Mouse (Mus musculus) heart, embryonic 16.5 days (tissue): ENCODE measurements at regions not wholly inside any gene's neighbourhood (a gene's known extent, or its start where the extent isn't known, plus 50 kb on each side); places are given as distances from the start of the nearest gene placed in this dataset.

Experiments
- ATAC-seq: fragments of 200-750 bp; cut with Nextera tagmentation; replicated peaks from 2 replicates; pipeline ENCODE4 v1.8.0; 2017; ENCODE audit warnings: moderate number of reproducible peaks; ENCODE audit not compliant: insufficient read depth, low FRiP score; ENCODE audit errors: extremely low read depth
- H3K27ac ChIP-seq: fragments of 300-500 bp; sonication (generic); 2 replicates; pipeline ENCODE4 v1.5.1; 2014; ENCODE audit warnings: mild to moderate bottlenecking, low read length, control low read depth, moderate library complexity
- H3K27me3 ChIP-seq: fragments of 300-500 bp; sonication (generic); 2 replicates; pipeline ENCODE4 v1.6.1; 2014; ENCODE audit warnings: low read length, mixed read lengths; ENCODE audit not compliant: control insufficient read depth, insufficient read depth
- H3K36me3 ChIP-seq: fragments of 300-500 bp; sonication (generic); 2 replicates; pipeline ENCODE4 v1.6.1; 2014; ENCODE audit not compliant: control insufficient read depth, insufficient read depth
- H3K4me1 ChIP-seq: fragments of 300-500 bp; sonication (generic); 2 replicates; pipeline ENCODE4 v1.6.1; 2014; ENCODE audit warnings: low read length, mixed read lengths; ENCODE audit not compliant: control insufficient read depth, insufficient read depth
- H3K4me2 ChIP-seq: fragments of 300-500 bp; sonication (generic); 2 replicates; pipeline ENCODE4 v1.6.1; 2014; ENCODE audit warnings: low read depth, mild to moderate bottlenecking, control low read depth, low read length
- H3K4me3 ChIP-seq: fragments of 300-500 bp; sonication (generic); 2 replicates; pipeline ENCODE4 v1.5.1; 2014; ENCODE audit warnings: mild to moderate bottlenecking, control low read depth, low read length
- H3K9ac ChIP-seq: fragments of 300-500 bp; sonication (generic); 2 replicates; pipeline ENCODE4 v1.6.1; 2014; ENCODE audit warnings: low read length, control low read depth
- H3K9me3 ChIP-seq: fragments of 300-500 bp; sonication (generic); replicated peaks from 2 replicates; pipeline ENCODE4 v1.6.1; 2016; ENCODE audit warnings: low read length; ENCODE audit not compliant: control insufficient read depth
- WGBS: fragments of 180-500 bp; shearing (Covaris S2); extraction: QIAGEN DNeasy Blood & Tissue Kit; methylation state at CpG from one replicate; pipeline ENCODE4 v1.1.7; 2014; 5-methylcytosine and 5-hydroxymethylcytosine counted together

DNA sequence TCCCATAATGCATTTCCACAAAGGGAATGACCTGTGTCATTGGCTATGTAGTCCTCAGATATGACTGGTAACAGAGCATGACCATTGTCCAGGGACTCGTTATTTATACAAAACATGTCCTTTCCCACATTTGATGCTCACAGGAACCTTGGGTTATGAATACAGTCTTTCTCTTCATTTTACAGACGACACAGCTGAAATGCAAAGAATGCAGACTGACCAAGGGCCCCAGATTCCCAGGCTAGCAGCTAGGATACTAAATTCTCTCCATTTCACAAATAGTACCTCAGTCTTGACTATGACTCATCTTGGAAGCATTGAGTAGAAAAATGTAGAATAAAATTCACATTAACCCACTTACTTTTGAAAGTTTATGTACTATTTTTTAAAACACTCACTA, 182.7 kb upstream of the Sox4 start:
- H3K4me3 ChIP-seq: no peak overlapping the region
- H3K9ac ChIP-seq: no peak overlapping the region
- H3K36me3 ChIP-seq: no peaks in the 10 kb centered on the region
- no peak overlapping the region for H3K27ac ChIP-seq
- H3K27me3 ChIP-seq: no peaks in the 10 kb centered on the region
- H3K4me1 ChIP-seq: no peaks in the 10 kb centered on the region
- no peak for ATAC-seq
- peaks cover 3% of the 10 kb centered on the region for H3K9me3 ChIP-seq
- 73% methylated on average over 2 of the region's 2 CpGs for WGBS
- no peak overlapping the region for H3K4me2 ChIP-seq

DNA sequence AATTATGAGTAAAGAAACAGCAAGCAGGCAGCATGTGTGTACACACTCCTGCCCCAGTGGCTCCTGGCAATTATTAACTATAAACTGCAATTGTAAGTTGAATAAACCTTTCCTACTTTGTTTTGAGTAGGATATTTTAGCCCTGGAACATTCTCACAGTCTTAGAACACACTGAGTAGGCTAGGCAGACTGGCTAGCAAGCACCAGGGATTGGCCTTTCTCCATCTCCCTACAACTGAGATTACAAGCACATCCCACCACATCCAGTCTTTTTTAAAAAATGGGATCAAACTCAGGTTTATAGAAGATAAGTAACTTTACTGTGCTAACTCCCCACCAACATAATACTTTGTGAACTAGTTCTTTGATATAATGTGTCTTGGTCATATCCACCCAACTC, 174.0 kb upstream of the Sox4 start:
- Histone ChIP-seq H3K9ac (no peak overlapping the region), H3K4me2 (no peak overlapping the region), H3K4me3 (no peak overlapping the region), H3K27me3 (no peaks in the 10 kb centered on the region), H3K36me3 (no peaks in the 10 kb centered on the region), H3K4me1 (0 out of 2 replicates have a peak, but pooled peaks cover 2% of the 10 kb centered on the region), H3K9me3 (no peaks in the 10 kb centered on the region), H3K27ac (no peak overlapping the region)
- no peak for ATAC-seq

GRCm38 (mm10) chr13:29123477-29123876, 170.0 kb upstream of the Sox4 start:
- Histone ChIP-seq H3K4me3 (no peak overlapping the region), H3K27me3 (no peaks in the 10 kb centered on the region), H3K9ac (no peak overlapping the region), H3K9me3 (no peaks in the 10 kb centered on the region), H3K27ac (no peak overlapping the region), H3K36me3 (no peaks in the 10 kb centered on the region), H3K4me1 (0 out of 2 replicates have a peak, but pooled peaks cover 2% of the 10 kb centered on the region), H3K4me2 (no peak overlapping the region)
- ATAC-seq: no peak
- WGBS: 63% methylated on average over 7 of the region's 7 CpGs

DNA sequence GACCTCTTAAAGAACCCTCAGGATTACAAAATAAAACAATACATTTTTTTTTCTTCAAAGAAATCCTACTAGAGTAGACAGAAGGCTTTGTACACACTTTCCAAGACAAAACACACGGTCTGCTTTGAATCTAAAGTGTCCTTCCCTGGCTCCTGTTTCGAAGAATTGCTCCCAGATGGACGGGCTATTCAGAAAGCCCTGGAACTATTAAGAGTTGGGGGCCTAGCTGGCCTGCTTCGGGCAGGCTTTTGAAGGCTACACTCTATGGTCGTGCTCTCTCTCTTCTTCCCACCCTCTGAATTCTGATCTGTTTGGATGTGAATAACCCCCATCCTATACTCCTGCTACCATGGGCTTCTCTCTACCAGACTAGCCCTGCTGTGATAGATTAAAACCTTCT, 167.6 kb upstream of the Sox4 start:
- Histone ChIP-seq H3K9ac (no peak overlapping the region), H3K4me3 (no peak overlapping the region), H3K27ac (no peak overlapping the region), H3K9me3 (no peaks in the 10 kb centered on the region), H3K4me1 (0 out of 2 replicates have a peak, but pooled peaks cover 2% of the 10 kb centered on the region), H3K27me3 (no peaks in the 10 kb centered on the region), H3K36me3 (no peaks in the 10 kb centered on the region), H3K4me2 (no peak overlapping the region)
- WGBS: 90% methylated on average over 5 of the region's 5 CpGs
- ATAC-seq: no peak

GRCm38 (mm10) chr13:29119357-29119756, 165.8 kb upstream of the Sox4 start:
- Histone ChIP-seq H3K4me2 (no peak overlapping the region), H3K4me3 (no peak overlapping the region), H3K36me3 (no peaks in the 10 kb centered on the region), H3K4me1 (0 out of 2 replicates have a peak, but pooled peaks cover 1% of the 10 kb centered on the region), H3K27me3 (no peaks in the 10 kb centered on the region), H3K9me3 (no peaks in the 10 kb centered on the region), H3K9ac (no peak overlapping the region), H3K27ac (no peak overlapping the region)
- ATAC-seq: no peak
- WGBS: 36% methylated on average over 1 of the region's 1 CpGs

DNA sequence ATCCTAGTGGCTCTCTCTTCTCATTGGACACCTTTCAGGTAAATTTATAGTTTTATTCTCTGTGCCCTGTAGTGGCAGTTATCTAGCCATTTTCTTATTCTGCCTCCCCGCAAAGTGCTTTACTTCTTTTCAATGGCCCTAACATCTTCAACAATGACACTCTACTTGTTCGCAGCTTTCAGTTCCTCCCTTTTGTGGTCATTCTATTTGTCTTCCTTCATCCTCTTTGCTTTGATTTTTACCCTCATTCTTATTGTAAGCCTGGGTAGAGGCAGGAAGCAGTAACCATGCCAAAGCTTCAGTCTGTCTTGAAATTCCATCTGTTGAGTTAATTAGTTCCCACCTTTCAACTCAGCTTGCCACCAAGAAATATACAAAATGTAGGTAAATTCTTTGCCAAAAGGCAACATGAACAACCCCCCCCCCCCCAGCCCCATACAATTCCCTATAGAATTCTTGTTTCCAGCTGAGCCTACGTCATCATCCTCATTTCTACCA, 161.5 kb upstream of the Sox4 start:
- Histone ChIP-seq H3K36me3 (no peaks in the 10 kb centered on the region), H3K4me1 (no peaks in the 10 kb centered on the region), H3K4me2 (no peak overlapping the region), H3K27ac (no peak overlapping the region), H3K4me3 (no peak overlapping the region), H3K9me3 (peaks cover 6% of the 10 kb centered on the region; the same call in 1 of the 2 replicates), H3K27me3 (no peaks in the 10 kb centered on the region), H3K9ac (no peak overlapping the region)
- 92% methylated on average over 3 of the region's 3 CpGs for WGBS
- no peak for ATAC-seq

DNA sequence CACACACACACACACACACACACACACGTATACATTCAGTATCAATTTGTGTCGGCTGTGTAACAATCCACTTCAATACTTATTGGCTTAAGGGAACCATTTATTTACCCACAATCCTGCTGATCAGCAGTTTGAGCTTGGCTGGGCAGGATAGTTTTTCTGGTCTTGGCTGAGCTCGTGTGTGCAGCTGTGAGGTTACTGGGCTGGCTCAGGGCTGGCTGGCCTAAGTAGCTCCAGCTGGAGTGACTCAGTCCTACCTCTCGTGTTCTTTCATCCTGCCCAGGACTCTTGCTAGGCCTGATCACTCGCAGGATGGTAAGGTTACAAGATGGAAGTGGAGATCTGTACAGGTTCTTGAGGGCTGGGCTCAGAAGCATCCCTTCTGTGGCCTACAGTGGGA, 156.6 kb upstream of the Sox4 start:
- WGBS: 79% methylated on average over 5 of the region's 5 CpGs
- Histone ChIP-seq H3K27me3 (no peaks in the 10 kb centered on the region), H3K36me3 (no peaks in the 10 kb centered on the region), H3K4me3 (no peak overlapping the region), H3K4me1 (no peaks in the 10 kb centered on the region), H3K4me2 (no peak overlapping the region), H3K27ac (no peak overlapping the region), H3K9me3 (peaks cover 6% of the 10 kb centered on the region; the same call in 1 of the 2 replicates), H3K9ac (no peak overlapping the region)
- no peak for ATAC-seq

DNA sequence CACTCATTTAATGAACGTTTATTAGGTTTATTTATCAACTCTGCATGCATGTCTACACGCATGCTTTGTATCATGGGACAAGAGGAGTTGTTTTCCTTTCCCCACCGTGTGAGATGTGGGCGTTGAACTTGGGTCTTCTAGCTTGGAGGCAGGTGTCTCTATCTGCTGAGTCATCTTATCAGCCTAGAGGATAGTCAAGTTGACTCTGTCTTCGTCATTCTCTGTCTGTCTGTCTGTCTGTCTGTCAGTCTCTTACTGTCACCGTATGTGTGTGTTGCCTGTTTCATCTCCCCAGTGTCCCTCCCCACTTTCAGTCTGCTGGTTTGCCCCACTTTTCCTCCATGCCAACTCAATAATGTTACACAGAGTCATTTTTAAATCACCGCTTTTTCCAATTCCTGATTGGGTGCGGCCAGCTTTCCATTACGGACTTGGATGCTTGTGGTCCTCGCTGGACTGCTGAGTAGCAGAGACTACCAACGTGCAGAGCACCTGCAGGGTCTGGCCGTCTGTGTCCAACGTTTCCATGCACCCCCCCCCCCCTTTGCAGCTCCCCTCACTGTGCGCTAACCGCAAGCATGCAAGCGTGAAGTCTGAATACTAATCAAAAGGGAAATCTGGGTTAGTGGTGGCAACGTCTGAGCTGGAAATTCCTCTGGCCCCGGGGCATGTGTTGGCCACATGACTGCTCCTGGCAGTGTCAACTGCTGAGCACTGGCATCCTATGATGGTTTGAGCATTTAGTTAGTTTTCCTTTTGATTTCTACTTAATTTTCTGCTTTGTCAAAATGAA, 155.7 kb upstream of the Sox4 start:
- Histone ChIP-seq H3K27ac (no peak overlapping the region), H3K4me1 (no peaks in the 10 kb centered on the region), H3K27me3 (no peaks in the 10 kb centered on the region), H3K36me3 (no peaks in the 10 kb centered on the region), H3K4me3 (no peak overlapping the region), H3K4me2 (no peak overlapping the region), H3K9me3 (peaks cover 6% of the 10 kb centered on the region; the same call in 1 of the 2 replicates), H3K9ac (no peak overlapping the region)
- 81% methylated on average over 18 of the region's 18 CpGs for WGBS
- ATAC-seq: no peak

- Histone ChIP-seq H3K9ac (no peak overlapping the region), H3K4me3 (no peak overlapping the region), H3K27ac (no peak overlapping the region), H3K27me3 (no peaks in the 10 kb centered on the region), H3K4me1 (no peaks in the 10 kb centered on the region), H3K36me3 (no peaks in the 10 kb centered on the region), H3K9me3 (peaks cover 3% of the 10 kb centered on the region; the same call in 1 of the 2 replicates), H3K4me2 (no peak overlapping the region)
- no peak for ATAC-seq
- WGBS: 88% methylated on average over 6 of the region's 6 CpGs
Measured at GRCm38 (mm10) chr13:29108214-29108613, 154.7 kb upstream of the Sox4 start.
